Mouse (Mus musculus) frontal cortex, postnatal 36 days (tissue): ENCODE results near the gene Dgat2.

ENCODE experiments used
- DNase-seq, 2 experiments: peaks; one replicate each; pipeline ENCODE4 v3.0.0; 2022; ENCODE audit warnings: low spot score in 2 of 2

Gene Dgat2

DNA sequence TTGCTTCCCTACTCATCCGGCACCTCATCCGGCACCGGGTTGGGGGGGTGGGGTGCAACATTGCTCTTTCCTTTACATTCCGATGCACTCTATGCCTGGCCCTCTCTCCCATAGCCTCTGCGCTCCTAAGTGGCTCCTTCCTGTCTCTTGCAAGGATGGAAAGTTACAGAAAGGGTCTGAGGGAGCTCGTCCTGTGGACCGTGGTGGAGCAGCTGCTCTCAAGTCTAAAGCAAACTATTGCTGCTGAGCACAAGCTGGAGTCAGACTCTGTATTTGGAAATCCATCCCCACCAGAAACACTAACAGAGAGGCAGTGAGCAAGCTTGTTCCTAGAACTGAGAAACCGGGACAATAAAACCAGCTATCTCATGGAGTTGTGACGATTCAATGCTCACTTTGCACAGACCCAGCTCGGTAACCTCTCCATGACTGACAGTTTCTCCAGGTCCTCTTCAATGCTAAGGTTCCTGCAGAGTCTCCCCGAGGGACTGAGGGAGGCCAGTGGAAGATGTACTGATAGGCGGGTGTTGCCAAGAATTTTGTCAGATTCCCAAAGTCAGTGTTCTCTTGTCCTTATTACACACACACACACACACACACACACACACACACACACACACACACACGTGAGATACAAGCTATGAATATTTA lies 42.6 kb downstream of the Dgat2 start:
- DNase-seq: peak in 1 of 2 experiments; percentile 26

DNA sequence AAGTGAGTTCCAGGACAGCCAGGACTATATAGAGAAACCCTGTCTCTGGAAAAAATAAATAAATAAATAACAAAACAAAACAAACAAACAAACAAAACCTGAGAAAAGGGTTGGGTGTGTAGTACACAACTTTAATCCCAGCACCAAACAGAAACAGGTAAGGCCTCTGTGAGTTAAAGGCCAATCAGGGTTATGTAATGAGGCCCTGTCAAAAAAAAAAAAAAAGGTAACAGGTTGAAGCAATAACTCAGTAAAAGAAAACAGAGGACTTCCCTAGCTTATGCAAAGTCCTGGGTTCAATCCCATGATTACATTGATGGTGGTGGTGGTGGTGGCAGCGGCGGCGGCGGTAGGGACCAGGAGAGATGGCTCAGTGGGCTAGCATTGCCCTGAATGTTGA lies 45.0 kb downstream of the Dgat2 start:
- DNase-seq: no peak

DNA sequence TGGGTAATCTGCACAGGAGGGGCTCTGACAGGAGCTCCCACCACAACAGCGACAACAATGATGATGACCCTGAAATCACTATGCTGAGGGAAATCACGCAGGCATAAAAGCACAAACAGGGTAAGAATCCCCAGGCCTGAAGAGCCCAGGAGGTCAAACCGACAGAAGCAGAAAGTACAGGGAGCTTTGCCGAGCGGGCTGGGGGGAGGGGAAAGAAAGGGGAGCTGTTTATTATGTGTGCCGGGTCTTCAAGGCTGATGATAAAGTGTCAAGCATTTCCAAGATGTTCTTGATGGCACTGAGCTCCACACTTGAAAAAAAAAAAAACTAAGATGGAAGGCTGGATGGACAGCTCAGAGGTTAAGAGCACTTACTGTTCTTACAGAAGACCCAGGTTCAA lies 45.7 kb downstream of the Dgat2 start:
- DNase-seq: no peak

DNA sequence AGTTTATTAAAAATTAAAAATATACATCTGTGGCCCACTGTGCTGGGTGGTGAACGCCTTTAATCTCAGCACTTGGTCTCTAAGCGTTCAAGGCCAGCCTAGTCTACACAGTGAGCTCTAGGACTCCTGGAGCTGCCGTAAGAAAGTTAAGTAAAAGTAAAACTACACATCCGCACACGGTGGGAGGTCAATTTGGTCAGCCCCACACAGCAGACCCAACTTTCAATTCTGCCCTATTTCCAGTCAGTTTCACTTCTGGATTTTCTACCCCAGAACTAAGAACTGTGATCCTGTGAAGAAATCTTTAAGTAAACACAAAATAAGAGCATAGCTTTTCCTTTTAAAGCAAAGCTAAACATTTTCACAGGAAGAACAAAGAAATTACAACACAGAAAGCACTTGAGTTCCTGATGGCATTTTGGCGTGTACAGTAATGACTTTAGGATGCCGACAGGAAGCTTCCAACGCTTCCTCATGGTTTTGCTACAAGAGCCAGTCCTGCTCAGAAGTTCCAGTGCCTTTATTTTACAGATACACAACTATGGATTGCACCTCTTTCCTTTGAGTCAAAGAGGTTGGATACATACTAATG lies 48.6 kb downstream of the Dgat2 start:
- no peak for DNase-seq

DNA sequence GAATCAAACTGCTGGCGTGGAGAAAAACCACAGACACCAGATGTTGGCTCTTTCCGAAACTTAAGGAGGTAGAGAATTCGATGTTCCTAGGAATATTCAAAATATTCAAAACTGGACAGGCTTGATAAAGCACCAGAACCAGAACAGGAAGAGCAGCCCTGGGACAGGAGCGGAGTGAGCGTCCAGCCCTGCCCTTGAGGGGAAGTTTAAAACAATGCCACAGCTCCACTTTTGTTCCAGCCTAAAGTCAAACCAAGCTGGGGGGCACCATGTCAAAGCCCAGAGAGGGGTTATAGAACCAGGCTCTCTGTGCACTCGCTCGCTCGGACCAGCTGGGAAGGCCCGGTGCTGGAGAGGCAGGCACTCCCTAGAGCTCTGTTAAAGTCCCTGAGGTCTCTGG lies 49.9 kb downstream of the Dgat2 start:
- no peak for DNase-seq

DNA sequence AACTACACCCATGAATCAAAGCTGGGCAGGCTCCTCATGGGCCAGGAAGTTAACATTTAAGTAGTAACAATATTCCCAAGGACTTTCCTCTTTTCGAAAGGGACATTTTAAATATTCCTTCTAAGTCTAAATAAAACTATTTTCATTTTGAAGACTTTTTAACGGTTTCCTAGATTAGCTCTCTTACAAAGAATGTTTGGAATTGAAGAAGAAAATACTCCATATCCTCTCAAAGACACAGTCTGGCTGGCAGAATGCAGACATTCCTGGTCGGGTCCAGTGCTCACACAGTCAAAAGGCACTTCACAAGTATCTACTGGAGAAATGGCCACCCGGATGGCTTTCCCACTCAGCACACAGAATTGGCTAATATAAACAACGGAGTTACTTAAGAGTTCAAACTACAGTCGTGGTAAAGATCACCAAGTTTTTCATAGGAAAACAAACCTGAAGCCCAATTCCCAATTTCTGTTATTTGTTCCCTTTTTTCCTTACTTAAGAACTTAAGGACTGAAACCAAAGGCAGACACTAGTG lies 50.6 kb downstream of the Dgat2 start:
- DNase-seq: no peak

DNA sequence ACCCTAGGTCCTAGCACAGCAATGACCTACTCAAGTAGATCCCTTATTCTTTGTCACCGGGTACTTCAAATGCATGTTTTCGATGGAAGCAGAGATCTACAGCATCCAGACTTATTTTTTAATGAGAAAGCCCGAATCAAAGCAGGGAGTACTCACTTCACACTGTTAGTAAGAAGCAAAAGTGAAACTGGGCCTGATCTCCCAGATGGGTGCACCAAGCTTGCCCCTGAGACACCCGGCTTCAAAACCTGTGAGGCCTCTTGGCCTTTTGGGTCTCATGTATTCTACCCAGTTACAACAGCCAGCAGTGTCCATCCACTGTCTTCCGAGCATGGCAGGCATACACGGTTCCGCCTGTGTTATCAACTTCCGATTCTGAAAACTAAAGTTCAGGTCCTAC lies 53.6 kb downstream of the Dgat2 start:
- DNase-seq: no peak

DNA sequence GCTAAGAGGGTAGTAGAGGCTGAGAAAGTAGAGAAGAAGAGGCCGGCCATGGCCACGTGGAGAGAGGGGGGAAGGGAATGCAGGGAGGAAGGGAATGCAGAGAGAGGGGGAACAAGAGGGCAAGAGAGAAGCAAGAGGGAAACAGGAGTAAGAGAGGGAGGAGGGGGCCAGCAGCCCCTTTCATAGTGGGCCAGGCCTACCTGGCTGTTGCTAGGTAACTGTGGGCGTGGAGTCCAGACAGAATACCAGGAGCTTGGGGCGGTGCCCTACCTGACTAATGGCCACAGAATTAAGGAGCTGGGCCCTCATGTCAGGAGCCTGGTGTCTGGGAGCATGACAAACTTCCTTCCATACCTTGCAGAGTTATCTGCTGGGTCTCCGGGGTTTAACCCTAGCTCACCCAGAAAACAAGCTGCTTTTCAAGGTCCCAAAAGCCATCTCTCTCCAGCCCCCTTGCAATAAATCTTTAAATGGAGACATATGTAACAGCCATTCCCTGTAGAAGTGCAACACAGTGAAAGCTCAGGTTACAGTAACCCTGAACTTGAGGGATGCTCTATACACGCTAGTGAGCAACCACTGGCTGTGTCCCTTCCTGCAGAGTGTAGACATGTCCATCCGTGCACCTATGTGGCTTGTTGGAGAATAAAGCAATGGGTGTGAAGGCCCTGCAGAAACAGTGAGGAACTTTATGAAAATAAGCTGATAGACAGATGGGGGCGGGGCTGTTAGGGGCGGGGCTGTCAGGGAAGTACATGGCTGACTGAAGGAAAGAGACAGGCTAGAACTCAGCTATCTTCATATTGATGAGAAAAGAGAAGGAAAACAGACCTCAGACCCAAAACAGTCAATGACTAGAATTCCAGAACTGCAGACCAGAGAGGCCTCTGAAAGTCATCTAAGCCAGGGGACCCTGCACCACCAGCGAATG lies 54.2 kb downstream of the Dgat2 start:
- no peak for DNase-seq

DNA sequence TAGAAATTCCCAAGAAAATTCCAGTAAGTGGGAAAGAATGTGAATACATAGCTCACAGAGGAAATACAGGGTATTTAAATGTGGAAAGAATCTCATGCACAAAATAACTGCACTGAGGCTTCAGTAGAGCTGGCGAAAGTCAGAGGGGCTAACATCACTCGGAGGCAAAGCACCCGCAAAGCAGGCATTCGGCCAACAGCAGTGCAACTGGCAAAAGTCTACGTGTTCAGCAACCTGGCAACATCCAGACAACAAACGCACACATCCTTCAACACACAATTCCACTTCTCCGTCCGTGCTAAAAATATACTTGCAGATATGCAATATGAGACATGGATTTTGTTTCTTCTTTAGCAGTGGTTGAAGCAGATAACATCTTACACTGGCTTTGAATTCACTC lies 56.5 kb downstream of the Dgat2 start:
- DNase-seq: no peak

DNA sequence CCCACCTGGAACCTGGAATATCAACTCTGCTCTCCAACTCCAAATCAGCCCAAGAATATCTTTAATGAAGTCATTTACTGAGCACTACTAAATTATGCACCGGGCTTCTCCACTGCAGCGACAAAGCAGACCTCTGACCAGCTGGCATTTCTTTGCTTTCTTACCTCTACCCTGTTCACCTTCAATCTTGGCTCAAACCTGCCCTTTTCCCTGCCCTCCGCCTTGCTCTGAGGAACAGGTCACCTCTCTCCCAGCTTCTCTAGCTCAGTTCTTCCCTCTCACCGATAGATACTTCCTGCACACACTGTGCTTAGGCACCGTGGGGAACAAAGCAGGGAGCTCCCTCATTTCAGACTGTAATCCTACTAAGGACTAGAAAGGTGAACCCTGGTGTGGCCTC lies 59.9 kb downstream of the Dgat2 start:
- DNase-seq: no peak

DNA sequence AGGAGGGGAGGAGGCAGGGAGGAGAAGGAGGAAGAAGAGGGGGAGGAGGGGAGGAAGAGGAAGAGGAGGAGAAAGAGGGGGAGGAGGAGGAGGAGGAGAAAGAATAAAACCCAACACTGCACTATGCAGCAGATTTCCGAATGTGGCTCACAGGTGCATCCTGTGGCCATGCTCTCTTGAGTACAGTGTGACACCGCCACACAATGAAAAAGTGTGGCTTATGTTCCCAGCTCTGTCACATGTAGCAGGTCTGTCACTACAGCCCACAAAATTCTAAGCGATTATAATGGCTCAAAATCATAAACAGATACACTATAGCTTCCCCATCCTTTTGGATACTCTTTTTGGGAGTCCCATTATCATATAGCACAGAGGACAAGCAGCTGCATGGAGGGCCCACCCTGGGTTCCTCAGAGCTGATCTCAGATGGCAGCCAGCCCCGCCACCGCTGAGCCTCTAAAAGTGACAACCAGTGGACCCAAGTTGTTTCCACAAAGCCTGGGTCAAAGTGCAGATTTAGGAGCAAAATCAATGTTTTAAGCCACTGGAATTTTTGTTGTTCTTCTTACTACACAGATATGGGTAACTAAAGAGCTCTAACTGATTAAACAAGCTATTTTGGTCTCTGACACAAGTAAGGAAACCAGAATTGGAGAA lies 61.5 kb downstream of the Dgat2 start:
- no peak for DNase-seq

DNA sequence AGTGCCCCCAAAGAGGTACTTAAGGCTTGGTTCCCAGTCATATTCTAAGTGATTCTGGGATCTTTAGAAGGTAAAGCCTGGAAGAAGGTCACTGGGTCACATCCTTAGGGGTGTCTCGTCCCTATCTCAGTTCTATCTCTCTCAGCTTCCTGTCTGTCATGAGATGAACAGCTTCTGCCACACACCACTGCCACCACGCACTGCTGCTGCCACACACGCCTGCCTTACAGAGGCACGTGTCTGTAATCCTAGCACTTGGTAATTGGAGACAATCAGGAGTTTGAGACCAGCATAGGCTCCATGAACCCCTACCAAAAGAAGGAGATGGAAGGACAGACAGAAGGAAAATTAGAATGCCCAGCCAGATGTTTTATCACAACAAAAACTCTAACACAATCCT lies 62.4 kb downstream of the Dgat2 start:
- DNase-seq: no peak

DNA sequence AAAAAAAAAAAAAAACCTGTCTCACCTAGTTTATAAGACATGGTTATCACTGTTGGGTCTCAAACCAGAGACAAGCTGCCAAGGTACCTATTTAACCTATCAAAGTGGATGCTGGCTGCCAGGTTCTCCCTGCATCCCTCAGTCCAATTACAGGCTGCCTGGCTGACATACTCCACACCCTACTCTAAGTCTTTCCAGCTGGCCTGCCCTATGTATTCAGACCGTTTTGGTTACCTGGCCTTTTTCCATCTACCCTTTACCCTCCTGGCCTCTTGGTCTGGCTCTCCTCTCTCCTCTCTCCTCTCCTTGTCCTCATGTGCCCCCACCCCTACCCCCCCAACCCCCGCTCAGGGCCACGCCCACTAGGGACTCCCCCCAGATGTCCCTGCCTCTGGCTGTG lies 65.7 kb downstream of the Dgat2 start:
- no peak for DNase-seq

DNA sequence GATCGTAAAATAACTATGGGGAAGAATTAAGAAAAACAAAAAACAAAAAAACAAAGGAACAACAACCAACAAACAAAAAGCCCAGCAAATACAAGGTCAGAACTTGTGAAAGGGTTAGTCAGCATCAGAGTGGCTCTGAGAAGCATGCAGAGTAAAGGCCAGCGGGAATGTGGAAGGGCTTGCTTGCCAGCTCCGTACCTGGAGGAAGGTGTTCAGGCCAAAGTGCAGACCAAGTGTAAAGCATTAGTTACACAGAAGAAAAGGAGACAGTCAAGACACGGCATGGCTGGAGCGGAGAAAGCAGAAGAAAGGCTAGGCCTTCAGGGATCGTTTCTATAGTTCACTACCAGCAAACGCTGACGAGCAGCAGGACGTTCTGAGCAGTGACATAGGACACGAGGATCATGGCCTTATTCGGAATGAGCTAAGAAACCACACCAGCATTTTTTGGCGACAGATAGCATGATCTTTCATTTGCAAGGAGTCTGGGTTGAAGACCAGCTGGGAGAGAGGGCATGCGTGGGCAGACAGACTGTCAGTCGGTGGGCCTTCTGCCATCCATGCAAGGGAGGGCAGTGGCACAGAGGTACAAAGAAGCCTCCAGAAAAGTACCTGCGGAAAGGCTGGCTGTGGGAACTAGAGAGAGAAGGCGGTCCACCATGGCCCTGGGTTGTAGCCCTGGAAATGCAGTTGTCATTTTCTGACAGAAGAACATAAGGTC lies 68.4 kb downstream of the Dgat2 start:
- DNase-seq: no peak

DNA sequence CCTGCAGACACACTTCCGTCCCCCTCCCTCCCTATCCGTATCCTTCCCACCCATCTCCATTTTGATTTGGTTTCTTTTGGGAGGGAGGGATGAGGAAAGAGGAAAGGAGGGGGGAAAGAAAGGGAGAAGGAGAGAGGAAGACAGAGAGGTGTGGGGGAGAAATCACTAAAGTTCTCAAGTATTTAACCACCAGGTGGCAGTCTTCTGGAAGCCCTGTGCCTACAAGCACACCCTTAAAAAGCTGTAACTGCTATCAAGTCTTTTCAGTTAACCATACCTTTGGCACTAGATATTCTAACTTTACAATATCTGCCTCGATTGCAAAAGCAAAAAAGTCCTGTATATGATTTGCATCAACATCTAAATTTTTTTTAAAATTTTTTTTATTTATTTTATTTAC lies 75.0 kb downstream of the Dgat2 start:
- peak in 1 of 2 experiments; percentile 15 for DNase-seq

DNA sequence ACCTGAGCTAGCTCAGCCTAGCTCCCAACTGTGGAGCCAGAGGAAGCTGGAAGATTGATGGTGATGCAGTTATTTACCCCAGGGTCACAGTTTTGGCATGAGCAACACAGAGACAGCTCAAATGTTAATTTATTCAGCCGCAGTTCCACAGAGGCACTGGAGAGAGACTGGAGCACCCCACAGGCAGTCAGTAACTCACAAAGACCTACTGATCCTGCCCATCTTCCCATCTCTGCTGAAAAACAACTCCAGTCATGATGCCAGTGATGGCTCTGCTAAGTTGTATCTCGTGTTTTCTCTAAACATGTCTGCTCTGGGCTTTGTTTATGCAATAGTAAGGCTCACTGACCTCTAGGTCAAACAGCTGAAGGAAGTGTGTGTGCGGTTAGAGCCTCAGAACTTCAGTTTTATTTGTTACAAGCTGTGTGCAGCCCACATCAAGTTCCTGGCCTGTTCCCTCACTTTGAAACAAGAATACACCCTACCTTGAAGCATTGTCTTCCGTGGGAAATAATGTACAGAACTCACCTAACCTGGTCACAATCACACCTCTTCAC lies 75.7 kb downstream of the Dgat2 start:
- DNase-seq: no peak
